Mouse (Mus musculus): ENCODE measurements around the gene Thap11.

GRCm38 (mm10) chr8:105889756-105890465, 35.0 kb downstream of the Thap11 start:
- TF ChIP-seq CTCF (IDR thresholded peaks at IDR 0.05; ENCODE audit: control insufficient read depth, insufficient read depth, insufficient read length): no peak
- no peak for TF ChIP-seq MAX (IDR thresholded peaks at IDR 0.05)
- TF ChIP-seq USF1 (IDR thresholded peaks at IDR 0.05; ENCODE audit: low read depth): no peak

Measured in C2C12 (cell line).